Mouse (Mus musculus): ENCODE measurements around the gene Keap1.
"Not testable (repeated sequence)": the region's sequence is repeated elsewhere in the genome, so short reads cannot be mapped to it uniquely, and the experiment has no call there.

Gene Keap1

DNA sequence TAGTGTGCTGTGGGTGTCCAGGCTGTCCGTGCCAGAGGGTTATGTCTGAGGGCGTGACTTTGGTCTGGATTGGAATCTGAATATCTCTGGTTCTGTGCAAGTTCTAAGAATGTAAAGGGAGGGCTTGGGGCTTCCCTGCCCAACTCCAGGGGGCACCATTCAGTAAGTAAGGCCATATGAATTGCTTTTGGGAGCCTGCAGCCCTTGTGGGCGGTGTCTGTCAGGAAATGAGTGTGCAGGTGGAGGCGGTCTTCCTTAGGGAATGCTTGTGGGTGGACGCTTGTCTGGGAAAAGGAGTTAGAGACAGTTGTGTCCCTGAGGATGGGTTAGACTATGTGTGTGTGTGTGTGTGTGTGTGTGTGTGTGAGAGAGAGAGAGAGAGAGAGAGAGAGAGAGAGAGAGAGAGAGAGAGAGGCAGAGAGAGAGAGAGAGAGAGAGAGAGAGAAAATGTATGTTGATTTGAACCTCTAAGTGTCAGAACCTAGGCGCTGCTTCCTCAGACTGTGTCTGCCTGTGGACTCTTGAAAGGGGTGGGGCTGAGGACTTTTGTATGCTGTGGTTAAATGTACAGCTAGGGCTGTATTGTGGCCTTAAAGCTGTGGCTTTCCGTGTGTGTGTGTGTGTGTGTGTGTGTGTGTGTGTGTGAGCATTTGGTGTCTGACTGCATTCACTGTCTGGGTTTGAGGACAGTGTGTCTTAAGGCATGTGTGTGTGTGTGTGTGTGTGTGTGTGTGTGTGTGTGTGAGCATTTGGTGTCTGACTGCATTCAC is 43.2 kb downstream of the Keap1 start:
- not testable (repeated sequence) for DNase-seq (ENCODE audit: low spot score)

DNA sequence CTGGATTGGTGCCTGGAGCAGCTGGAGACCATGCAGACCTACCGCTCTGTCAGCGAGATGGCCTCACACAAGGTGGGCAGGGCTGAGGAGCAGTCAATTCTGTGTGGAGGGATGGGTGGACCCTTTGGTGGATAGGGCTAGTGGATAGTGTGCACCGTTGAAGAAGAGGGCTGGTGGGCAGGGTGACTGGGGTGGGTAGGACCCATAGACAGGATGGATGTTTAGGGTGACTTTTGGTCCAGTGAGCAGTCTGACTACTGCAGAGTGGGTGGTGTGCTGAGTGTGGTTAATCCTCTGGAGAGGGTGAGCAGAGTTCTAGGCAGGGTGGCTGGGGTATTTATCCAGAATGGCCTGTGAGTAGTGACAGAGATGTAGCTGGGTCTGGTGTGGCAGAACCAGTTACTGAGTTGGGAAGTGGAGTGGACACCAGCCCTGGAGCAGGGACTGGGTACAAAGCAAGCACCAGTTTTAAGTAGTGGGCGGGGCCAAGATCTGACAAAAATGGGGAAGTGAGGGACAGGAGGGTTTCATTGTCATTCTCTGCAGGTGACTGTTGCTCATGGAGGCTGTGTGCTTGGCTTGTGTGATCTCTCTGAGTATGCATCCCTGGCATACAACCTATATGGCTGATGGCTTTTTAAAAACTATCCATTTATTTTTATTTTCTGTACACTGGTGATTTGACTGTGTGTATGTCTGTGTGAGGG is 44.2 kb downstream of the Keap1 start:
- no peak for DNase-seq (ENCODE audit: low spot score)

- DNase-seq (ENCODE audit: low spot score): no peak
Measured at GRCm38 (mm10) chr9:21193786-21194185, 45.4 kb downstream of the Keap1 start.

DNA sequence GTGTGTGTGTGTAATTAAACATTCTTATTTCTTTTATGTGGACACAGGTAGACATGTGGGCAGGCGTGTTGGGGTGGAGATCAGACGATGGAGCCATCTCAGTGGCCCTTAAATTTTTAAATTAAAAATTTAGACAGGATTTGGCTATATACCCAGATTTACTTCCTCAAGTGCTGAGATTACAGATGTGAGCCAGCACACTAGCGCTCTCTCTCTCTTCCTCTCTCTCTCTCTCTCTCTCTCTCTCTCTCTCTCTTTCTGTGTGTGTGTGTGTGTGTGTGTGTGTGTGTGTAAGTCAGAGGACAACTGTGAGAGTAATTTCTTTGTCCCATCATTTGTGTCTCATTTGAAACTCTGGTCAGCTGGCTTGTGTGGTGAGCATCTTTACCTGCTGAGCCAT is 48.5 kb downstream of the Keap1 start:
- no peak for DNase-seq (ENCODE audit: low spot score)

- no peak for DNase-seq (ENCODE audit: low spot score)
Measured at GRCm38 (mm10) chr9:21189905-21190304, 49.3 kb downstream of the Keap1 start.

DNA sequence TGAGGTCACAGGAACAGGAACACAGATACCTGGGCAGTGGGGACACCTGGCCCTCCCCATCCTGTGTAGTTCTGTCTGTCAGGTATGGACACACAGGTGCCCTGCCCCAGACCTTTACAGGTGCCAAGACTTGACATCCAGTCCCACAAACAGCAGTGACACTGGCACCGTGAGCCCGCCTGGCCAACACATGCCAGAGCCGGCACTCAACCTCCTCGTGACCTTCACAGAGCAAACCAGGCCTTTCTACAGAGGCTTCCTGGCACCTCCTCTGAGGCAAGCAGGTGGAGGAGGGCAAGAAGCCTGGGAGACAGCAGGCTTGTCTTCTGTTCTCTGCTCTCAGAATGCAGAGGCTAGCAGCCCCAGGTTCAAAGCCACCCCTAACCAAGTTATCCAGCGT is 53.7 kb downstream of the Keap1 start:
- no peak for DNase-seq (ENCODE audit: low spot score)

GRCm38 (mm10) chr9:21184733-21185132 is 54.4 kb downstream of the Keap1 start:
- DNase-seq (ENCODE audit: low spot score): no peak

DNA sequence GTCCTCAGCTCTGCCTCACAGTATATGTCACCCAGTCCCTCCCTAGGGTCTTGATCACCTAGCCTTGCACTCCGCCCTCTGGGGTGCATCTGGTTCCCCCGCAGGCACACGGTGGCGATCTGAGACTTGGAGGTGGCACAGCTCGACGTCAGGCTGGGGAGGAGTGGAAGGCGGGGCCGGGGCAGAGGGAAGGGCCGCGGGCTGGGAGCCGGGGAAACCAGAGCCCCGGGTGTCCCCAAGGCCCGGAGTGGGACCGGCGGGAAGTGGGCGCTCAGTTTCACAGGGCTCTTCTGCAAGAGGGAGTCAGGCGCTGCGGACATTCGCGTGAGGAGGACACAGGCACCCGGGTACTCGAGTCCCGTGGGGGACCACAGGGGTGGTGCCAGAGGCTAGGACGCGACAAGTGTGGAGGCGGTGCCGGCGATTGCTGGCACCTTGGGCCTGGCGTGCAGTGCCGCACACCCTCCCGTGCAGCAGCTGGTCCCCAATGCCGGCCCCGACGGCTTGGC is 55.2 kb downstream of the Keap1 start:
- DNase-seq (ENCODE audit: low spot score): no peak

GRCm38 (mm10) chr9:21183421-21183820 is 55.7 kb downstream of the Keap1 start:
- no peak for DNase-seq (ENCODE audit: low spot score)

DNA sequence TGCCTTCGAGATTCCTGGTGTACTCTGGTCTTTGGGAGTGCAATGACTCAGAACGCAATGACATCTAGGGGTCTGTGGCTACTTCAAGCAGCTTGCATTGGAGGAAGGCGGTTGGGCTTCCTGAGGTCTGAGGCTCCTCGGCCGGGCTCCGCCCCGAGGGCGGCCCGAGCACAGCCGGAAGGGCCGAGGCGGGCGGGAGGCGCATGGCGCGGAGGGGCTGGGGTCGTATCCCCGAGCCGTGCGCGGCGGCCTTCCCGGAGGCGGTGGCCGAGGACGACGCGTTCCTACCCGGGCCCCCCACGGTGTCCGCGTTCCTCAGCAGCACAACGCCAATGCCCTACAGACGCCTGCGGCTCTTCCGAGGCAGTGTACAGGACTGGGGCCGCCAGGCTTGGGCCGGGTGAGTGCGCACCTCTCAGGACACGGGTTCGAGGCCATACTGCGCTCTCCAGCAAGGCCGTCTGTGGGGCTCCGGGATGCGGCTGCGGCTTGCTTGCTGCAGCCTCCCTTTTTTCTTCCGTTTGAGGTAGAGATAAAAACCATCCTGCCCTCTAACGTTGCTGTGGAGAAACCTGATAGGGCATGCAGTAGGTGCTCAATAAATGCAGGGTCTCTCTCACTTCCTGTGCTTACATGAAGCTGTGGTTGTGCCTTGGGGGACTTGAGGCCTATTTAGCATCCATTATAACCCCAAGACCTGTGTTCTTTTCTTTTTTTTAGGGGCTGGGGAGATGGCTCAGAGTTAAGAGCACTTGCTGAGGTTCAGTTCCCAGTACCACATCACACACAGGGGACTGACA is 57.5 kb downstream of the Keap1 start:
- DNase-seq (ENCODE audit: low spot score): no peak

DNA sequence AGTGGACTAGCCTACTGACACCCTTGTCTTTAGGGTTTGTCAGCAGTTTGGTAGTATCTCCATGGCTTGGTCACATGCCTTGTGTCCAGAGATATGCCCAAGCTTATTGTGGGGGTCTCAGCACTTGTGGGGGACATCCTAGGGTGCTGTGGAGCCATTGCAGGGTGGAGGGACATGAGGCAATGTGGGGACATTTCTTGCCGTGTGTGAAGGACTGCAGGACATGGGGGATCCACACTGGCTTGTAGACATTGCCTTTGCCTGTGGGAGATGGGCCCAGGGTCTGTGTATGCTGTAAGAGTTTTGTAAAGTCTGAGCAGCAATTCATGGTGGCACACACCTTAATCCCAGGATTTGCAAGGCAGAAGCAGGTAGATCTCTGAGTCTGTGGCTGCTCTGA is 58.3 kb downstream of the Keap1 start:
- no peak for DNase-seq (ENCODE audit: low spot score)

DNA sequence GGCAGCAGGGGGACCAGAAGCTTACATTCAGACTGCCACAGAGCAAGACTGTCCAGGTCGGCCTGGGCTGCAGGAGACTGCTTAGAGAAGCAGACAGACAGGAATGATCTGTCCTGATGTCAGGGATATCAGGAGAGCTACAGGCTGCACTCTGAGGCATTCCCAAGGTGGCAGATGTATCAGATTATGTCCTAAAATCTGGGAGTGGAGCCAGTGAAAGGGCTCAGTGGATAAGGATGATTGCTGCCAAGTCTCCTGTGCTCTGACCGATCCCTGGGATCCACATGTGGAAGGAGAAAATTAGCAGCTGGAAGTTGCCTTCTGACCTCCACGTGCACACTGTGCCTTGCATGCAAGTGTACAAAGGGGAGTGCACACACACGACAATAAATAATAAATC is 58.8 kb downstream of the Keap1 start:
- DNase-seq (ENCODE audit: low spot score): no peak

Data from ovary, postnatal 10 days (tissue).